Comparison of ENCODE assay signal across 9 mouse cellular contexts in the genomic region with DNA sequence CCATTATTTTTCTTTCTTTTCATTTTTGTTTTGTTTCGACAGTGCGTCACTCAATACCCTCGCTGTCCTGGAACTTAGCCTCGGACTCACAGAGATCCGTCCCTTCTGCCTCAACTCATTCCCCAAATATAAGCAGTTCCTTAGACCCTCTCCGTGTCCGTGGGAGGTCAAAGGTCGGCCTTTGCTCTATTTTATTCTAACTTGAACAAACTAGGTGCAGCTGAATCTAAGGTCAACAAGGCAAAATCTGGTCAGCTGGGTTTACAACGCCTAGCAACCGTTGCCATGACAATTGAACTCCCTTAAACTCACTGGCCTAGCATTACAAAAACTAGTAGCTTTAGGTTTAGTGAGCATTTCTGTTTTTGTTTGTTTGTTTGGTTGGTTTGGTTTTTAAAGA. TPM values are rescaled to one million over a fixed set of nuclear protein-coding genes. Genes with fewer than 3 reads are reported as not detected.
DNase-seq lines count a peak whose midpoint lies in the region; ATAC-seq and TF ChIP-seq lines count a peak whose summit lies in the region.
"Had no signal": no experiment of that assay in that cellular context is flagged by ENCODE, and none has a peak within 500 bp of the region (broad histone marks: within the 10 kb centered on the region; RNA-seq: fewer than 3 reads in every experiment).

No protein-coding gene starts in this region.

- TF ChIP-seq CTCF in MEL (IDR thresholded peaks at IDR 0.05 in 2 of 3, conservative IDR thresholded peaks at IDR 0.05 in 1 of 3; ENCODE audit: control insufficient read depth in 1 of 3, insufficient read depth in 1 of 3, low read depth in 2 of 3, low read length in 3 of 3, poor library complexity in 1 of 3, severe bottlenecking in 1 of 3), result no peak
- no peak for TF ChIP-seq CTCF in forebrain, postnatal 0 days (IDR thresholded peaks at IDR 0.05; ENCODE audit: low read depth)

- H3K4me2 ChIP-seq in heart, embryonic 14.5 days (ENCODE audit: low read length), result peak overlapping the region; percentile 88
- peak overlapping the region; percentile 82 for H3K4me2 ChIP-seq in forebrain, postnatal 0 days (ENCODE audit: low read depth)
- peak overlapping the region; percentile 84 for H3K4me2 ChIP-seq in liver, embryonic 12.5 days
- H3K4me2 ChIP-seq in stomach, embryonic 15.5 days, result peak overlapping the region; percentile 79

- 85% methylated on average over 10 of the region's 10 CpGs for WGBS in heart, embryonic 14.5 days
- 87% methylated on average over 10 of the region's 10 CpGs for WGBS in forebrain, postnatal 0 days
- 77% methylated on average over 10 of the region's 10 CpGs for WGBS in liver, embryonic 12.5 days (ENCODE audit: insufficient replicate concordance)
- 78% methylated on average over 10 of the region's 10 CpGs for WGBS in stomach, embryonic 15.5 days

- TF ChIP-seq EP300 in MEL (IDR thresholded peaks at IDR 0.05; ENCODE audit: low read depth in 1 of 2, low read length in 2 of 2), result no peak

- no peaks in the 10 kb centered on the region for H3K27me3 ChIP-seq in heart, embryonic 14.5 days (ENCODE audit: control insufficient read depth, insufficient read depth, low read length)
- peaks cover 0 to 4% of the 10 kb centered on the region in 2 experiments; a peak in 2 of 4 replicates for H3K27me3 ChIP-seq in MEL (ENCODE audit: control insufficient read depth in 1 of 2, insufficient read depth in 2 of 2, low read length in 2 of 2)
- H3K27me3 ChIP-seq in forebrain, postnatal 0 days (ENCODE audit: insufficient read depth, low read length), result no peaks in the 10 kb centered on the region
- peaks cover 4% of the 10 kb centered on the region; the same call in 1 of the 2 replicates for H3K27me3 ChIP-seq in liver, embryonic 12.5 days (replicated peaks)
- no peaks in the 10 kb centered on the region for H3K27me3 ChIP-seq in stomach, embryonic 15.5 days (replicated peaks)

- H3K9me3 ChIP-seq in heart, embryonic 14.5 days (ENCODE audit: control insufficient read depth, low read length), result no peaks in the 10 kb centered on the region
- H3K9me3 ChIP-seq in MEL (replicated peaks; ENCODE audit: insufficient read depth, low read length), result no peaks in the 10 kb centered on the region
- no peaks in the 10 kb centered on the region for H3K9me3 ChIP-seq in forebrain, postnatal 0 days (ENCODE audit: low read length)
- H3K9me3 ChIP-seq in liver, embryonic 12.5 days (replicated peaks), result no peaks in the 10 kb centered on the region
- no peaks in the 10 kb centered on the region for H3K9me3 ChIP-seq in stomach, embryonic 15.5 days

- H3K27ac ChIP-seq in heart, embryonic 14.5 days (replicated peaks in 1 of 2; ENCODE audit: control insufficient read depth in 1 of 2, insufficient read depth in 1 of 2, low read depth in 2 of 2, low read length in 2 of 2), result peak overlapping the region in 1 of 2 experiments; percentile 67; a peak in 2 of 4 replicates
- peak overlapping the region; percentile 96 for H3K27ac ChIP-seq in MEL (ENCODE audit: control insufficient read depth, low read depth, low read length)
- H3K27ac ChIP-seq in forebrain, postnatal 0 days (ENCODE audit: low read depth, low read length), result peak overlapping the region; percentile 60
- peak overlapping the region; percentile 76 for H3K27ac ChIP-seq in liver, embryonic 12.5 days
- H3K27ac ChIP-seq in stomach, embryonic 15.5 days, result peak overlapping the region; percentile 71; the same call in 1 of the 2 replicates

- H3K4me1 ChIP-seq in heart, embryonic 14.5 days (ENCODE audit: control insufficient read depth in 2 of 2, insufficient read depth in 2 of 2, low read length in 2 of 2), result peaks cover 0 to 7% of the 10 kb centered on the region in 2 experiments; a peak in 2 of 4 replicates
- peaks cover 10 to 19% of the 10 kb centered on the region in 2 experiments for H3K4me1 ChIP-seq in MEL (ENCODE audit: control insufficient read depth in 1 of 2, insufficient read depth in 2 of 2, low read length in 2 of 2)
- peaks cover 8% of the 10 kb centered on the region for H3K4me1 ChIP-seq in forebrain, postnatal 0 days (ENCODE audit: insufficient read depth)
- peaks cover 31% of the 10 kb centered on the region for H3K4me1 ChIP-seq in liver, embryonic 12.5 days
- H3K4me1 ChIP-seq in stomach, embryonic 15.5 days, result peaks cover 11% of the 10 kb centered on the region

- H3K36me3 ChIP-seq in heart, embryonic 14.5 days (ENCODE audit: control insufficient read depth, insufficient read depth, low read length), result peaks cover 4% of the 10 kb centered on the region
- H3K36me3 ChIP-seq in MEL (ENCODE audit: control insufficient read depth in 1 of 2, insufficient read depth in 2 of 2, low read length in 2 of 2), result peaks cover 8 to 23% of the 10 kb centered on the region in 2 experiments
- 0 out of 2 replicates have a peak, but pooled peaks cover under 1% of the 10 kb centered on the region for H3K36me3 ChIP-seq in forebrain, postnatal 0 days (ENCODE audit: insufficient read depth)
- peaks cover 19% of the 10 kb centered on the region for H3K36me3 ChIP-seq in liver, embryonic 12.5 days
- H3K36me3 ChIP-seq in stomach, embryonic 15.5 days, result 0 out of 2 replicates have a peak, but pooled peaks cover 1% of the 10 kb centered on the region

- peak overlapping the region; percentile 73 for H3K9ac ChIP-seq in heart, embryonic 14.5 days (ENCODE audit: low read length)
- peak overlapping the region; percentile 71 for H3K9ac ChIP-seq in MEL (ENCODE audit: control insufficient read depth, low read depth, low read length, poor library complexity, severe bottlenecking)
- peak overlapping the region; percentile 61; the same call in 1 of the 2 replicates for H3K9ac ChIP-seq in forebrain, postnatal 0 days
- peak overlapping the region; percentile 84 for H3K9ac ChIP-seq in liver, embryonic 12.5 days
- H3K9ac ChIP-seq in stomach, embryonic 15.5 days, result no peak overlapping the region

- no peak for ATAC-seq in heart, embryonic 14.5 days (ENCODE audit: insufficient number of reproducible peaks, insufficient read depth, low FRiP score, low read depth)
- ATAC-seq in forebrain, postnatal 0 days, result 0 out of 2 replicates have a peak, but pooled peaks have one; percentile 4
- no peak for ATAC-seq in liver, embryonic 12.5 days
- ATAC-seq in stomach, embryonic 15.5 days (ENCODE audit: insufficient read depth, low FRiP score, low read depth), result no peak

- no peak for TF ChIP-seq POLR2A in MEL (IDR thresholded peaks at IDR 0.05; ENCODE audit: control insufficient read depth in 1 of 2, insufficient read depth in 1 of 2, low read depth in 1 of 2, low read length in 2 of 2, poor library complexity in 1 of 2)

- H3K79me2 ChIP-seq in MEL (ENCODE audit: control insufficient read depth, insufficient read depth, low read length, poor library complexity), result peaks cover 40% of the 10 kb centered on the region

- DNase-seq in heart, adult 18-20 months, result no peak
- DNase-seq in MEL (ENCODE audit: low read depth, low spot score), result no peak
- DNase-seq in forebrain, postnatal 0 days, result no peak
- DNase-seq in layer of hippocampus, adult 9-11 months, result no peak
- DNase-seq in layer of hippocampus, postnatal 36 days, result no peak

- H3K4me3 ChIP-seq in heart, embryonic 14.5 days (ENCODE audit: control insufficient read depth in 1 of 2, insufficient read depth in 1 of 2, low read depth in 1 of 2, low read length in 2 of 2), result peak overlapping the region; percentile 25 to 64
- peak overlapping the region; percentile 37 to 93 for H3K4me3 ChIP-seq in MEL (ENCODE audit: control insufficient read depth in 1 of 2, insufficient read depth in 1 of 2, low read depth in 2 of 2, low read length in 2 of 2)
- H3K4me3 ChIP-seq in forebrain, postnatal 0 days (ENCODE audit: low read depth, low read length), result peak overlapping the region; percentile 70
- H3K4me3 ChIP-seq in liver, embryonic 12.5 days, result peak overlapping the region; percentile 84
- H3K4me3 ChIP-seq in stomach, embryonic 15.5 days (replicated peaks), result peak overlapping the region; percentile 65

- TF ChIP-seq RAD21 in MEL (IDR thresholded peaks at IDR 0.05; ENCODE audit: low read depth, low read length), result no peak

RNA-seq across cellular contexts. Expression of a gene that starts 0.6 kb away (rescaled TPM):
- polyA plus RNA-seq in heart, embryonic 14.5 days (2014; fragmentation: Nextera tagmentation; extraction: Ambion mirVana), result 37.7 and 41.3 TPM in 2 replicates
- total RNA-seq in heart, adult 18-20 months (2021), result 10 to 100 TPM; 27.4 to 27.6 TPM
- total RNA-seq in MEL (2012; rRNA removed), result 224 and 240 TPM in 2 replicates
- polyA plus RNA-seq in MEL (2012; ENCODE audit: insufficient read depth in 1 of 2, insufficient read length in 2 of 2, low read depth in 1 of 2, low replicate concordance in 2 of 2, missing spikeins in 1 of 2), result 100 to 1,000 TPM; 301 to 498 TPM
- total RNA-seq in forebrain, postnatal 0 days (2014; rRNA removed), result 49.2 and 50.0 TPM in 2 replicates
- 53.8 and 55.8 TPM in 2 replicates for polyA plus RNA-seq in forebrain, postnatal 0 days (2015; fragmentation: Nextera tagmentation; extraction: Ambion mirVana)
- polyA plus RNA-seq in liver, embryonic 12.5 days (2016; fragmentation: Nextera tagmentation; extraction: Ambion mirVana), result 72.0 and 74.0 TPM in 2 replicates
- polyA plus RNA-seq in stomach, embryonic 15.5 days (2015; fragmentation: Nextera tagmentation; extraction: Ambion mirVana), result 75.6 and 80.2 TPM in 2 replicates
- total RNA-seq in layer of hippocampus, postnatal 36 days (2021), result 10 to 100 TPM; 33.0 to 35.3 TPM

RNA-seq across cellular contexts. Expression of a gene that starts 13.4 kb away (rescaled TPM):
- polyA plus RNA-seq in heart, embryonic 14.5 days (2014; fragmentation: Nextera tagmentation; extraction: Ambion mirVana), result not detected in 2 replicates
- total RNA-seq in heart, adult 18-20 months (2021), result not detected
- total RNA-seq in MEL (2012; rRNA removed), result 0.31 and 0.39 TPM in 2 replicates
- polyA plus RNA-seq in MEL (2012; ENCODE audit: insufficient read depth in 1 of 2, insufficient read length in 2 of 2, low read depth in 1 of 2, low replicate concordance in 2 of 2, missing spikeins in 1 of 2), result under 1 TPM in 1 of 2 experiments, not detected in 1; 0.47 TPM
- total RNA-seq in forebrain, postnatal 0 days (2014; rRNA removed), result not detected in 2 replicates
- not detected in 2 replicates for polyA plus RNA-seq in forebrain, postnatal 0 days (2015; fragmentation: Nextera tagmentation; extraction: Ambion mirVana)
- 0.11 and 0.13 TPM in 2 replicates for polyA plus RNA-seq in liver, embryonic 12.5 days (2016; fragmentation: Nextera tagmentation; extraction: Ambion mirVana)
- polyA plus RNA-seq in stomach, embryonic 15.5 days (2015; fragmentation: Nextera tagmentation; extraction: Ambion mirVana), result 0.12 and 0.21 TPM in 2 replicates
- under 1 TPM in 1 of 2 experiments, not detected in 1; 0.43 TPM for total RNA-seq in layer of hippocampus, postnatal 36 days (2021)
- total RNA-seq: neutrophil, adult 5-6 weeks had no signal

RNA-seq across cellular contexts. Expression of a gene that starts 20.3 kb away (rescaled TPM):
- 0.20 TPM in 1 of 2 replicates, not detected in the other for polyA plus RNA-seq in heart, embryonic 14.5 days (2014; fragmentation: Nextera tagmentation; extraction: Ambion mirVana)
- under 1 TPM; 0.15 to 0.23 TPM for total RNA-seq in heart, adult 18-20 months (2021)
- 0.12 and 0.20 TPM in 2 replicates for total RNA-seq in MEL (2012; rRNA removed)
- under 1 TPM in 1 of 2 experiments, not detected in 1; 0.07 TPM for polyA plus RNA-seq in MEL (2012; ENCODE audit: insufficient read depth in 1 of 2, insufficient read length in 2 of 2, low read depth in 1 of 2, low replicate concordance in 2 of 2, missing spikeins in 1 of 2)
- total RNA-seq in forebrain, postnatal 0 days (2014; rRNA removed), result 6.5 and 9.9 TPM in 2 replicates
- 8.0 and 8.3 TPM in 2 replicates for polyA plus RNA-seq in forebrain, postnatal 0 days (2015; fragmentation: Nextera tagmentation; extraction: Ambion mirVana)
- 0.72 and 0.85 TPM in 2 replicates for polyA plus RNA-seq in liver, embryonic 12.5 days (2016; fragmentation: Nextera tagmentation; extraction: Ambion mirVana)
- polyA plus RNA-seq in stomach, embryonic 15.5 days (2015; fragmentation: Nextera tagmentation; extraction: Ambion mirVana), result 18.3 and 21.6 TPM in 2 replicates
- 10 to 100 TPM; 12.5 to 14.2 TPM for total RNA-seq in layer of hippocampus, postnatal 36 days (2021)
- total RNA-seq: neutrophil, adult 5-6 weeks had no signal

RNA-seq across cellular contexts. Expression of a gene that starts 31.2 kb away (rescaled TPM):
- 82.3 and 91.6 TPM in 2 replicates for polyA plus RNA-seq in heart, embryonic 14.5 days (2014; fragmentation: Nextera tagmentation; extraction: Ambion mirVana)
- total RNA-seq in heart, adult 18-20 months (2021), result 10 to 100 TPM; 37.9 to 50.5 TPM
- total RNA-seq in MEL (2012; rRNA removed), result 11.4 and 14.1 TPM in 2 replicates
- 10 to 100 TPM in 1 of 2 experiments, not detected in 1; 16.0 TPM for polyA plus RNA-seq in MEL (2012; ENCODE audit: insufficient read depth in 1 of 2, insufficient read length in 2 of 2, low read depth in 1 of 2, low replicate concordance in 2 of 2, missing spikeins in 1 of 2)
- total RNA-seq in forebrain, postnatal 0 days (2014; rRNA removed), result 20.3 and 20.9 TPM in 2 replicates
- 23.2 and 24.1 TPM in 2 replicates for polyA plus RNA-seq in forebrain, postnatal 0 days (2015; fragmentation: Nextera tagmentation; extraction: Ambion mirVana)
- 14.0 and 14.5 TPM in 2 replicates for polyA plus RNA-seq in liver, embryonic 12.5 days (2016; fragmentation: Nextera tagmentation; extraction: Ambion mirVana)
- polyA plus RNA-seq in stomach, embryonic 15.5 days (2015; fragmentation: Nextera tagmentation; extraction: Ambion mirVana), result 40.0 and 43.6 TPM in 2 replicates
- total RNA-seq in layer of hippocampus, postnatal 36 days (2021), result 10 to 100 TPM; 14.5 to 18.3 TPM

RNA-seq across cellular contexts. Expression of a gene that starts 48.7 kb away (rescaled TPM):
- polyA plus RNA-seq in heart, embryonic 14.5 days (2014; fragmentation: Nextera tagmentation; extraction: Ambion mirVana), result 3.0 and 3.4 TPM in 2 replicates
- total RNA-seq in heart, adult 18-20 months (2021), result 1 to 10 TPM; 3.5 TPM
- total RNA-seq in MEL (2012; rRNA removed), result 12.1 and 13.4 TPM in 2 replicates
- 10 to 100 TPM in 1 of 2 experiments, not detected in 1; 14.0 TPM for polyA plus RNA-seq in MEL (2012; ENCODE audit: insufficient read depth in 1 of 2, insufficient read length in 2 of 2, low read depth in 1 of 2, low replicate concordance in 2 of 2, missing spikeins in 1 of 2)
- total RNA-seq in forebrain, postnatal 0 days (2014; rRNA removed), result 39.1 and 43.7 TPM in 2 replicates
- 26.5 and 27.0 TPM in 2 replicates for polyA plus RNA-seq in forebrain, postnatal 0 days (2015; fragmentation: Nextera tagmentation; extraction: Ambion mirVana)
- polyA plus RNA-seq in liver, embryonic 12.5 days (2016; fragmentation: Nextera tagmentation; extraction: Ambion mirVana), result 0.86 and 1.2 TPM in 2 replicates
- 4.0 and 4.7 TPM in 2 replicates for polyA plus RNA-seq in stomach, embryonic 15.5 days (2015; fragmentation: Nextera tagmentation; extraction: Ambion mirVana)
- 10 to 100 TPM; 16.1 to 17.1 TPM for total RNA-seq in layer of hippocampus, postnatal 36 days (2021)
